Mouse (Mus musculus) heart, postnatal 36 days (tissue): Measurements from ENCODE around the gene Fam167b. TPM values are rescaled to one million over a fixed set of nuclear protein-coding genes. Genes with fewer than 3 reads are reported as not detected.

Experiments used
- DNase-seq, 2 experiments: peaks; one replicate each; pipeline ENCODE4 v3.0.0; 2021 to 2022
- intact Hi-C: fragments of 180-260 bp; cut with DNase I; formaldehyde crosslinking; loops from one replicate; pipeline ENCODE4 v1.15.1; 2025
- total RNA-seq, 2 experiments: library from RNA; stranded (reverse); gene quantifications; 2 replicates each; pipeline ENCODE4 v1.2.3; 2021

Fam167b gene
- total RNA-seq: under 1 TPM; 0.46 to 1.00 TPM

GRCm38 (mm10) chr4:129578466-129578865, at the start of gene Fam167b:
TSS of gene Fam167b (minus strand) at chr4:129578549.
- DNase-seq: peak in 1 of 2 experiments; percentile 24

GRCm38 (mm10) chr4:129626035-129626434, 47.7 kb upstream of the Fam167b start:
- no peak for DNase-seq
- intact Hi-C loops: no loop called here

More at GRCm38 (mm10) chr4:129578466-129578865, at the start of gene Fam167b:
- intact Hi-C loops: no loop called here

DNA sequence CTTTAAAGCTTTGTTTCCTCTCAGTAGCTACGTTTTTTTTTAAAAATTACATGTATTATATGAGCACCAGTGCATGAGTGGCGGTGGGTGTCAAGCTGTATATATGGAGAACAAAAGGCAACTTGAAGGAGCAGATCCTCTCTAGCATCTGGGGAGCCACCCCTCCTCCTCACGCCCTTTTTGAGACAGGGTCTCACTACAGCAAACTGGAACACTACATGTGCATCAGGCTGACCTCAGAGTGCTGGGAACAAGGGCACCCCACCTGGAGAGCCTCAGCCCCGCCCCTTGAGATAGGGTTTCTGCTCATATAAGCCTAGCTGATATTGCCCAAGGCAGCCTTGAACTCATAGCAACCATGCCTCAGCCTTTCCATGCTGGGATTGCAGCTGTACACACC, 47.1 kb upstream of the Fam167b start:
- intact Hi-C loops: no loop called here
- DNase-seq: no peak

GRCm38 (mm10) chr4:129625029-129625370, 46.7 kb upstream of the Fam167b start:
- intact Hi-C loops: no loop called here
- DNase-seq: peak; percentile 54 to 56

DNA sequence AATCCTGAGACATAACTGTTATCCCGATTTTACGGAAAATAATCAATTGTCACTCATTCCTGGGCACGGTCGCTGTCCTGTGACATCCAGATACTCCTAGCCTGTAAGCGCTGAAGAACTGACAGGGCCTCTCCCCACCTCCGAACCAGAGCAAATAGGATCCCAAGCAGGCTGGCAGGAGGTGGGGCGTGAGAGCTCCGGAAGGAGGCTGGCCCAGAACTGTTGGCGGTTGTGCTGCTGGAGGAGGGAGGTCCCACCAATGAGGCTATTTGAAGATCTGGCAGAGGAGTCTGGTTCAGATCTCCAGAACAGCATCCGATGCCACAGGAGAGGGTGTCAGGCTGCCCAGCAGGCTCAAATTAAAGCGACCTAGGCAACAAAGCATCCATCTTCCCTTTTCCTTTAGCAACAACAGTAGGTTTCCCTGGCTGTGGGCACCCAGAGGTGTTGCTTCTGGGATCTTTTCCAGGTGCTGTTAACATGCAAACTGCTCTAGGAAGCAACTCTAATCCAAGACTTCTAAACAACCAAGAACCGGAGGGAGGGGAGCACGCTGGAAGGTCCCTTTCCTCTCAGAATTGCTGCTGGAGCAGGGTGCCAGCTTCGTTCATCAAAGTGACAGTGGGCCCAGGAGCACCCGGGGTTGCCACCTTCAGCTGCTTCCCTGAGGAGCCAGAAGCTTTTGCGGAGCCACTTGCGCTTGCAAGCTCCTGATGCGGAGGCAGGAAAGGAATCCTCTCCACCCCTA, 46.1 kb upstream of the Fam167b start:
- intact Hi-C loops: loop anchor here (1.0 kb wide), 1 partner anchor 16 kb away; no protein-coding TSS in a partner anchor
- DNase-seq: peak; percentile 77 to 79

DNA sequence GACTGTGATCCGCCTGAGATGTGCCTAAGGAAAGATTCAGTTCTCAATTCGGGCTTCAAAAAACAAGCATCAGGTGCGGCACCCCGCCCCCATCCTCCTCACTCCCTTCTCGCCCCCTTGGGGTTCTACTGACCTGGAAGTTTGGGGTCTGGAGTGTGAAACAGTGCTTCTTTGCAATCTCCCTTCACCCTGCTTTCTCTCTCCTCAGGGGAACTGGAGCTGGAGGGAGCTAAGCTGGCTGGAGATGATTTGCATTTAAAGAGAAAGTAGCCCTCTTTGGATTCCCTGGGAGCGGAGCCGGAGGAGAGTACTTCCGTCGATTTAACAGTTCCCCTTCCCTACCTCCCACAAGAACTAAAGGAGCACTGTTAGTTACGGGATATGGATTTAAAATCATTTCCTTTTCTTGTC, 45.3 kb upstream of the Fam167b start, which contains the start of gene Ccdc28b:
Gene Ccdc28b (minus strand): TSS at position 267 of the 411 bp plus-strand sequence.
- DNase-seq: peak; percentile 48 to 67

GRCm38 (mm10) chr4:129622803-129623535, 44.6 kb upstream of the Fam167b start:
- intact Hi-C loops: no loop called here
- no peak for DNase-seq

More for the DNA sequence above, 45.3 kb upstream of the Fam167b start, which contains the start of gene Ccdc28b:
- intact Hi-C loops: loop anchor here (1.0 kb wide), 1 partner anchor 17 kb away; no protein-coding TSS in a partner anchor

GRCm38 (mm10) chr4:129622120-129622802, 43.9 kb upstream of the Fam167b start:
- intact Hi-C loops: no loop called here

GRCm38 (mm10) chr4:129621283-129621841, 43.0 kb upstream of the Fam167b start:
- intact Hi-C loops: no loop called here
- DNase-seq: peak; percentile 49

More at GRCm38 (mm10) chr4:129622120-129622802, 43.9 kb upstream of the Fam167b start:
- DNase-seq: no peak

DNA sequence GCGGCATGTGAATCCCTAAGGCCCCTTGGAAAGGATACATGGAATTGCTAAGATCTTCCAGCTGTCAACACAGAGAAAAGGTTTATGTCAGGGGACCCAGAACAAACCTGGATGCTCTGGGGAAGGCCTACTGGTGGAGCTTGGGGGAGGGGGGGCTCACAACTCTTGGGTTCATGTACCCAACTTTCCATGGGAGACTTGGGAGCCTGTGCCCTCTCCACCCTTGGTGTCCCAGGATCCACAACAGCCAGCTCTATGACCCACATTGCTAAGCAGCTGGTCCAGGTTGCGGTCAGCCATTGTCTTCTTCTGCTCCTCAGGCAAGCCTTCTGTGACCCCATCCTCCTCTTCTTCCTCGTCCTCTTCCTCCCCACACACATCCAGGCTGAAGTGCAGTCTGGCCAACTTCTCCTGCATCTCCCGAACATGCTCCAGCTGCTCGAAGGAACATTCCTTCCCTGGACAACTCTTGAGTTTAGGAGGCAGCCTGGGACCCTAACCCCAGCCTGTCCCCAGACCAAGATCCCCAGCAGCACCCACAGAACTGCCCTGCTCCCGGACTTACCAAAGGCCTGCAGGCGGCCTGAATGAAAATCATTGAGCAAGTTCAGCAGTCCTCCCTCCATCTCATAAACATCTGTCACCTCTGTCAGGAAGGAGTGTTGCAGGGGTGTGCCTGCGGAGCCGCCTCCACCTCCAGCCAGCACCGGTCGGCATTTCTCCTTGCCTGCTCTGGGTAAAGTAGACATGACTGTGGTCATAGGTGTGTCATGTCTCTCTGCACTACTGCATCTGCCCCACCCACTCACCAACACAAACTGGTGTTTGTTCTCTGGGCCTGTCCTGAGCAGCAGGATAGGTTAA, 42.3 kb upstream of the Fam167b start:
- intact Hi-C loops: no loop called here

DNA sequence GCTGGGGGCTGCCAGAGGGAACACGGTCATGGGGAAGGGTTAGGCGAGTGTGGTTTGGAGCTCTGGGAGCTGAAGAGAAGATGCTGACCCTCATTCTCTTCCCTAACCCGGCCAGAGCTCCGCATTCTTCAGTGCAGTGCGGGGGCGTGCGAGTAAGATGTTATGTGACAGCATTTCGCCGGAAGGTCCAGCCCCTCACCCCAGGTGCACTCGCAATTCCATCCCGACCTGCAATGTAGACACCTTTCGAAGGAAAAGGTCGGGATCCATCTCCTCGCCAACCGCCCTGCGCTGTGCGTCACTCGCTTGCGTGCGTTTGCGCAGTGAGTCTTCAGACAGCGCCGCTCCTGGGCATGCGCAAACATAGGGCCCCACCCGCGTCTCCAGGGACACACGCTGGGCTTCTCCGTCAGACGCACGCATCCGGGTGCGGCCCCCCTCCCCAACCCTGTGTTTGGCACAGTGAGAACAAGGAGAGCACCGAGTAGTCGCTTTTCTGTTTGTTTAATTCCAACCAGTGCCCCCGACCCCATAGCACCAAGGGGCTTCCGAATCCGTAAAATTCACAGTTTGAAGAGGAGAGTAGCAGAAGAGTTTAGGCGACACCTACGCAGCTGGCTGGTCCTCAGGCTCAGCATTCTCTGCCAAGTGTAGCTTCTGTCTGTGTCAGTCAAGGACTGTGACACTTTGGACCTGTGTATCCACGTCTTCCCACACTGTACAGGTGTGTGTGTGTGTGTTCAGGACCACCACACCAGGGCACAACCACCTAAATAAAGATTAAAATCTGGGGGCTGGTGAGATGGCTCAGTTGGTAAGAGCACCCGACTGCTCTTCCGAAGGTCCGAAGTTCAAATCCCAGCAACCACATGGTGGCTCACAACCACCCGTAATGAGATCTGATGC, 40.7 kb upstream of the Fam167b start, which contains the start of gene Iqcc:
Gene Iqcc (minus strand): TSS at position 314 of the 906 bp plus-strand sequence.
- intact Hi-C loops: no loop called here
- DNase-seq: peak; percentile 95 to 96

More for the DNA sequence above, 42.3 kb upstream of the Fam167b start:
- DNase-seq: no peak

- DNase-seq: no peak
- intact Hi-C loops: no loop called here
Observed at GRCm38 (mm10) chr4:129618031-129618430, 39.7 kb upstream of the Fam167b start.

DNA sequence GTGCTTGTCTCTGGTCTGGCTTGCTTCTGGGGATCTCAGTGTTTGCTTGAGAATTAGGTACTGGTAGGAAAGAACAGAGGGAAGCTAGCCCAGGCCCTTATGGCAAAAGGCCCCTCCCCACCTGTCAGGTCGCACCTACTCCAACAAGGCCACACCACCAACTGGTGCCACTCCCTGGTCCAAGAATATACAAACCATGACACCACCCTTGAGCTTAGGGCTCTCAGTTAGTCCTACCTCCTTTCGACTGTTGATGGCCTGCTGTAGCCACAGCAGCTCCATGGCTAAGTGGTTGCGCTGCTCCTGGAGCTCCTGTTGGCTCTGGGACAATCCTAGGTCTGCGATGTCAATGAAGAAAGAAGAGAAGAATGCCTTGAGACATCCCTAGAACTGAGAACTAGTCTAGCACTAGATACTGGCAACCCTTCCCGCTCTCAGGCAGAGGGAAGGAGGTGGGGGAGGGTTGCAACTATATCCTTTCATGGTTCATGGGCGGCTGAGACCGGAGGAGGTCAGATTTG, 38.8 kb upstream of the Fam167b start:
- no peak for DNase-seq
- intact Hi-C loops: no loop called here

DNA sequence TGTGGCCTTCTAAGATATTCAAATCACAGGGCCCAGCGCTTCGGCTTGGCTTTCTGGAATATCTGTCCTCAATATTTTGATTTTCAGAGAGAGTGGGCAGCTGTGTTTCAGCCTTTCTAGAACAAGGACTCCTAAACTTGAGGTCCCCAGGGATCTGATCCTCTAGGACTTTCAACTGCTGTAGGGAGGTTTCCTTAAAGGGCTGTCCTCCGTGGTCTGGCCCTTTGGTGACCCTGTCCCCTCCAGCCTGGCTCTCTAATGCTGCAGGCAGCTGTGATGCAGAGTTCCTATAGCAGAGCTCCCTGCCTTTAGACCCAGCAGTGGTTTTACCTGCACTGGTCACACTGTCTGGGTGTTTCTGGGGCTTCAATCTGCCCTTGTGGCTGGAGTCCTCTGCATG, 38.3 kb upstream of the Fam167b start:
- intact Hi-C loops: no loop called here
- DNase-seq: no peak

GRCm38 (mm10) chr4:129615801-129616290, 37.5 kb upstream of the Fam167b start:
- DNase-seq: no peak
- intact Hi-C loops: no loop called here

DNA sequence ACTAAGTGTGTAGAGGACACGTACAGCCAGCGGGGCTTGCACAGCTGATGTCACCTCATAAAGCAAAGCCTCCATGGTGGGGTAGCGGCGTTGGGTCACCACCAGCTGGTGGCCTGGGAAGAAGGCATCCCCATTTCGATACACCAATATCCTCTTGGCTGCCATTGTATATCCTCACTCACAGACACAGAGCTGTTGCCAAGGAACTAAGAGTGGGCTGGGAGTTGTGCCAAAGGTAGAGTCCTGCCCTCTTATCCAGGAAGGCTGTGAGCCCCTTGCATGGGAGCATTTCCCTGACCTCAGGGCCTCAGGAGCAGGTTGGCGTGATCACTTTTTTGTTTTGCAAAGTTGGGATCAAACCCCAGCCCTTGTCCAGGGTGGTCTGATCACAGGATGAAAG, 35.7 kb upstream of the Fam167b start, which contains the start of gene Dcdc2b:
Gene Dcdc2b (minus strand): TSS at position 165 of the 400 bp plus-strand sequence.
- intact Hi-C loops: no loop called here
- peak; percentile 26 to 36 for DNase-seq

GRCm38 (mm10) chr4:129610472-129610871, 32.1 kb upstream of the Fam167b start:
- intact Hi-C loops: no loop called here
- no peak for DNase-seq

GRCm38 (mm10) chr4:129610026-129610425, 31.7 kb upstream of the Fam167b start:
- intact Hi-C loops: no loop called here
- no peak for DNase-seq
